32 mouse cellular contexts compared by ENCODE assay signal in genomic region chr5:62997464-62997863, GRCm38 (mm10).
"Had no signal": no experiment of that assay in that cellular context is flagged by ENCODE, and none has a peak within 500 bp of the region (broad histone marks: within the 10 kb centered on the region; RNA-seq: fewer than 3 reads in every experiment).

No protein-coding gene starts in this region.

- H3K9me3 ChIP-seq: limb, embryonic 10.5 days; limb, embryonic 12.5 days; limb, embryonic 13.5 days; limb, embryonic 15.5 days; liver, embryonic 12.5 days; liver, embryonic 13.5 days; liver, embryonic 15.5 days; lung, embryonic 15.5 days; megakaryocyte, embryonic 14.5 days; midbrain, embryonic 12.5 days; midbrain, embryonic 13.5 days; midbrain, embryonic 15.5 days had no signal

- H3K36me3 ChIP-seq: limb, embryonic 10.5 days; limb, embryonic 12.5 days; limb, embryonic 13.5 days; limb, embryonic 15.5 days; liver, embryonic 12.5 days; liver, embryonic 13.5 days; liver, embryonic 15.5 days; lung, embryonic 15.5 days; midbrain, embryonic 12.5 days; midbrain, embryonic 13.5 days; midbrain, embryonic 15.5 days had no signal

- H3K4me3 ChIP-seq: left cerebral cortex, adult 2 months; limb, embryonic 10.5 days; limb, embryonic 12.5 days; limb, embryonic 13.5 days; limb, embryonic 15.5 days; liver, embryonic 12.5 days; liver, embryonic 13.5 days; liver, embryonic 15.5 days; lung, embryonic 15.5 days; megakaryocyte, embryonic 14.5 days; midbrain, embryonic 12.5 days; midbrain, embryonic 13.5 days; midbrain, embryonic 15.5 days; myocyte had no signal

- ATAC-seq: liver, embryonic 12.5 days; liver, postnatal 0 days; lung, postnatal 0 days; midbrain, embryonic 13.5 days; midbrain, embryonic 15.5 days; midbrain, embryonic 16.5 days had no signal

- H3K27ac ChIP-seq: left cerebral cortex, adult 2 months; limb, embryonic 10.5 days; limb, embryonic 12.5 days; limb, embryonic 13.5 days; limb, embryonic 15.5 days; liver, embryonic 12.5 days; liver, embryonic 13.5 days; liver, embryonic 14.5 days; liver, embryonic 15.5 days; lung, embryonic 15.5 days; macrophage; midbrain, embryonic 12.5 days; midbrain, embryonic 13.5 days; midbrain, embryonic 15.5 days had no signal

- DNase-seq: layer of hippocampus, postnatal 36 days; left cerebral cortex, postnatal 4 days; liver; liver, embryonic 13.5 days; liver, postnatal 0 days; lung, adult 18-20 months; lung, adult 2 months; lung, embryonic 14.5 days; lung, postnatal 10 days; lung, postnatal 14 days; lung, postnatal 36 days; lung, postnatal 4 days; midbrain, embryonic 14.5 days had no signal

- H3K4me1 ChIP-seq: limb, embryonic 10.5 days; limb, embryonic 12.5 days; limb, embryonic 13.5 days; limb, embryonic 15.5 days; liver, embryonic 12.5 days; liver, embryonic 13.5 days; liver, embryonic 15.5 days; lung, embryonic 15.5 days; megakaryocyte, embryonic 14.5 days; midbrain, embryonic 12.5 days; midbrain, embryonic 13.5 days; midbrain, embryonic 15.5 days had no signal

- H3K4me2 ChIP-seq: limb, embryonic 12.5 days; limb, embryonic 13.5 days; limb, embryonic 15.5 days; liver, embryonic 11.5 days; liver, embryonic 12.5 days; liver, embryonic 13.5 days; liver, embryonic 15.5 days; lung, embryonic 14.5 days; lung, embryonic 15.5 days; midbrain, embryonic 11.5 days; midbrain, embryonic 12.5 days; midbrain, embryonic 13.5 days; midbrain, embryonic 15.5 days had no signal

- H3K27me3 ChIP-seq: limb, embryonic 12.5 days; limb, embryonic 13.5 days; limb, embryonic 15.5 days; liver, embryonic 12.5 days; liver, embryonic 13.5 days; liver, embryonic 15.5 days; lung, embryonic 15.5 days; megakaryocyte, embryonic 14.5 days; midbrain, embryonic 12.5 days; midbrain, embryonic 13.5 days; midbrain, embryonic 15.5 days had no signal

- H3K9ac ChIP-seq: limb, embryonic 12.5 days; limb, embryonic 13.5 days; limb, embryonic 15.5 days; liver, embryonic 12.5 days; liver, embryonic 13.5 days; liver, embryonic 14.5 days; liver, embryonic 15.5 days; liver, postnatal 0 days; lung, embryonic 14.5 days; lung, embryonic 15.5 days; midbrain, embryonic 12.5 days; midbrain, embryonic 13.5 days; midbrain, embryonic 15.5 days had no signal
